Mouse (Mus musculus) small intestine, adult 2 months (tissue): ENCODE measurements around the gene Klra2. TPM values are rescaled to one million over a fixed set of nuclear protein-coding genes. Genes with fewer than 3 reads are reported as not detected.

Experiments
- H3K27ac ChIP-seq: fragments of 200-500 bp; 2 replicates; pipeline ENCODE4 v1.5.1; 2012; ENCODE audit warnings: low read depth, low read length, control low read depth, inconsistent platforms; ENCODE audit not compliant: insufficient read depth
- H3K27me3 ChIP-seq: fragments of 200-500 bp; 2 replicates; pipeline ENCODE4 v1.6.1; 2012; ENCODE audit warnings: mild to moderate bottlenecking, moderate library complexity, low read length, inconsistent platforms; ENCODE audit not compliant: control insufficient read depth, insufficient read depth
- H3K36me3 ChIP-seq: fragments of 200-500 bp; 2 replicates; pipeline ENCODE4 v1.6.1; 2012; ENCODE audit warnings: mild to moderate bottlenecking, low read length, control low read depth, inconsistent platforms; ENCODE audit not compliant: control insufficient read depth, insufficient read depth
- H3K4me1 ChIP-seq: fragments of 200-500 bp; 2 replicates; pipeline ENCODE4 v1.6.1; 2012; ENCODE audit warnings: low read length, inconsistent platforms, mixed read lengths; ENCODE audit not compliant: control insufficient read depth, insufficient read depth, insufficient read length
- H3K4me3 ChIP-seq: fragments of 200-500 bp; 2 replicates; pipeline ENCODE4 v1.5.1; 2012; ENCODE audit warnings: low read depth, mild to moderate bottlenecking, control low read depth, inconsistent platforms, low read length, moderate library complexity
- CTCF ChIP-seq: fragments of 200-500 bp; IDR thresholded peaks from 2 replicates; pipeline ENCODE4 v1.5.1; 2012; ENCODE audit warnings: low read depth, mild to moderate bottlenecking, control low read depth, inconsistent platforms, low read length, moderate library complexity, mixed read lengths; ENCODE audit not compliant: insufficient replicate concordance, insufficient read length; ENCODE audit errors: extremely low read depth
- POLR2A ChIP-seq: fragments of 200-500 bp; IDR thresholded peaks from 2 replicates; pipeline ENCODE4 v1.6.1; 2012; ENCODE audit warnings: low read depth, mild to moderate bottlenecking, control low read depth, inconsistent platforms, low read length, moderate library complexity
- WGBS: fragments of 180-500 bp; shearing (Covaris S2); methylation state at CpG from one replicate; pipeline ENCODE4 v1.1.7; 2018; 5-methylcytosine and 5-hydroxymethylcytosine counted together
- polyA plus RNA-seq: library from polyadenylated mRNA; depleted of rRNA; stranded (reverse); fragments of >200 nt; gene quantifications from 2 replicates; pipeline ENCODE4 v1.2.3, GENCODE M21; 2012; rRNA removed

The Klra2 gene
- polyA plus RNA-seq, 1 experiment: 0.28 TPM

DNA sequence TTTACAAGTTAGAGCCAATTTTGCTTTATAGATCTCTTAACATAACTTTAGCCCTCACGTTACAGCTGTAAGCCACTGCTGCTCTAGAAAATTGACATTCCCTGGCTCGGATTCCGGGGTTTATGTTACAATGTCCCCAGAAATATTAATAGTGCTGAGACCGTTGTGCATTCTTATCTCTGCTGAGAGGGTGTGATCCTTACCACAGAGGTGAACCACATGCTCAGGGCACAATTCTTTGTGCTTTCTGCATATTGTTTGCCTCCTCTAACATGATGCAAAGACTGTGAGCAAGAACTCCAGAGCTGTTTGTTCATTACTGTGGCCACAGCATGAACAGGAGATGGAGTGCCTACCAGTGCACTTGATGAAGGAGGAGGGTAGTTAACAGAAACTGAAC lies 29.5 kb upstream of the Klra2 start:
- TF ChIP-seq CTCF (no peak), POLR2A (no peak)
- Histone ChIP-seq H3K4me3 (no peak overlapping the region), H3K36me3 (no peaks in the 10 kb centered on the region), H3K27me3 (no peaks in the 10 kb centered on the region), H3K4me1 (no peaks in the 10 kb centered on the region), H3K27ac (no peak overlapping the region)
- WGBS: 55% methylated on average over 4 of the region's 4 CpGs

GRCm38 (mm10) chr6:131272311-131272710 lies 25.1 kb upstream of the Klra2 start:
- no peak overlapping the region for H3K4me3 ChIP-seq
- 87% methylated on average over 1 of the region's 1 CpGs for WGBS
- H3K27ac ChIP-seq: no peak overlapping the region
- no peak for TF ChIP-seq POLR2A
- TF ChIP-seq CTCF: no peak
- H3K4me1 ChIP-seq: no peaks in the 10 kb centered on the region
- no peaks in the 10 kb centered on the region for H3K27me3 ChIP-seq
- no peaks in the 10 kb centered on the region for H3K36me3 ChIP-seq

DNA sequence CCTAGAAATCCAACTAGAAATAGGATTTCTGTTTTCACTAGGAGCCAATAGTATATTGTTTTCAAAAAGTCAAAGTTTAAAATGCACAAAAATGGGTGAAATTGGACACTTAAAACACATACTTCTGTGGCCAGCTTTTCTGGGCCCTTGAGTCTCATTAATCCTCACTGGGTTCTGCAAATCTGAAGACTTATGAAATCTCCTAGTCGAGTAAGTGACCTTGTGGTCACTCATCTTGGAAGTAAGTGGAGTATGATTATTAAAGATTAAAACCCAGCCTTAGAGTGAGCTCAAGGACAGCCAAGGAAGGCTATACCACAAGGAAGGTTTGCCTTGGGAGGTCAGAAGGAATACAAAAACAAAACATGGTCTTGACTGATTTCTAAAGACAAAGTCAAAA lies 23.1 kb upstream of the Klra2 start:
- Histone ChIP-seq H3K4me1 (no peaks in the 10 kb centered on the region), H3K27ac (no peak overlapping the region), H3K36me3 (no peaks in the 10 kb centered on the region), H3K4me3 (no peak overlapping the region), H3K27me3 (no peaks in the 10 kb centered on the region)
- TF ChIP-seq CTCF (no peak), POLR2A (no peak)
- WGBS: 45% methylated on average over 1 of the region's 1 CpGs

DNA sequence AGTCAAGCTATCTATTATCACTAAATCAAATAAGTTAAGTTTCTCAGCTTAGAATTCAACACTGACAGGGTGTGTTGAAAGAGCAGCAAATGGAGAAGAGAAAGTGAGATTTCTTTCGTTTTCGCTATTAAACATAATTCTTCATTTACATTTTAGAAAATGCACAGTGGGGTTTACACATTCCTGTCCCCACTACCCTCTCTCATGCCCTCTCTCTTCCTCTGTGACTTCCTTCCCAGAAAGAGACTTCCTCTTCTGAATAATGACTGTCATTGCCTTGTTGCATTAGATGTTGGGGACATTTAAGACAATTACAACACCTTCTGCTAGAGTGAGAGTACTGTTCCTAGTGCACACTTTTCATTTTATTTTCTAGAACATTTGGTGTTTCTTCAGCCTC lies 22.4 kb upstream of the Klra2 start:
- WGBS: 86% methylated on average over 2 of the region's 2 CpGs

DNA sequence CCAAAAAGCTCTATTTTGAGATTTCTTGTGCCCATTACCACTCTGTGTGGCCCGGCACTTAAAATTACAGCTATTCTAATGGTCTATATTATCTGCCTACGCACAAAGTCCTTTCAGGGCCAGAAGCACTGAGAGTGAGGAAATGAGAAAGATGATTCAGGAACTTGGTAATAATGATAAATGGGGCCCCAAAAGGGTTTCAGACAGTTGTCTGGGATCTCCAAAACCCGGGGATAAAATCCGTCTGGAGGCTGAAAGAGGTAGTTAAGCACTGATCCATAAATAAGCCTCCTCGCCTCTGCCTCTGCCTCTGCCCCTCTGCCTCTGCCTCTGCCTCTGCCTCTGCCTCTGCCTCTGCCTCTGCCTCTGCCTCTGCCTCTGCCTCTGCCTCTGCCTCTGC lies 17.0 kb upstream of the Klra2 start:
- Histone ChIP-seq H3K27ac (no peak overlapping the region), H3K36me3 (no peaks in the 10 kb centered on the region), H3K4me1 (no peaks in the 10 kb centered on the region), H3K27me3 (no peaks in the 10 kb centered on the region), H3K4me3 (no peak overlapping the region)
- WGBS: 79% methylated on average over 5 of the region's 5 CpGs
- TF ChIP-seq CTCF (no peak), POLR2A (no peak)

More for the DNA sequence above, 22.4 kb upstream of the Klra2 start:
- Histone ChIP-seq H3K27me3 (no peaks in the 10 kb centered on the region), H3K27ac (no peak overlapping the region), H3K4me1 (no peaks in the 10 kb centered on the region), H3K36me3 (no peaks in the 10 kb centered on the region), H3K4me3 (no peak overlapping the region)
- TF ChIP-seq CTCF (no peak), POLR2A (no peak)

DNA sequence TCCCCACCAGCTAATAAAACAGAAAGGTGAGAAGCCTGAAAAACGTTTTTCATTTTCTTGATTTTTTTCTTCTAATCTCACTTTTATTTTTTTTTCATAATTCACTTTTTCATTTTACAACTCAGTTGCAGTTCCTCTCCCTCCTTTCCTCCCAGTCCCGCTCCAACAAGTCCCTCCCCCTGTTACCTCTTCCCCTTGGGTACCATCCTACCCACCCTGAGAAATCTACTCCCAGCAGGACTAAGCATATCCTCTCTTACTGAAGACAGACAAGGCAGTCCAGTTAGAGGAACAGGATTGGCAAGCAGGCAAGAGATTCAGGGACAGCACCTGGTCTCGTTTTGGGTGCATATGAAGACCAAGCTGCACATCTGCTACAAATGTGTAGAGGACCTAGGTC lies 15.6 kb upstream of the Klra2 start:
- Histone ChIP-seq H3K36me3 (no peaks in the 10 kb centered on the region), H3K4me1 (no peaks in the 10 kb centered on the region), H3K4me3 (no peak overlapping the region), H3K27ac (no peak overlapping the region), H3K27me3 (no peaks in the 10 kb centered on the region)
- TF ChIP-seq POLR2A (no peak), CTCF (no peak)
- WGBS: 50% methylated on average over 3 of the region's 3 CpGs

DNA sequence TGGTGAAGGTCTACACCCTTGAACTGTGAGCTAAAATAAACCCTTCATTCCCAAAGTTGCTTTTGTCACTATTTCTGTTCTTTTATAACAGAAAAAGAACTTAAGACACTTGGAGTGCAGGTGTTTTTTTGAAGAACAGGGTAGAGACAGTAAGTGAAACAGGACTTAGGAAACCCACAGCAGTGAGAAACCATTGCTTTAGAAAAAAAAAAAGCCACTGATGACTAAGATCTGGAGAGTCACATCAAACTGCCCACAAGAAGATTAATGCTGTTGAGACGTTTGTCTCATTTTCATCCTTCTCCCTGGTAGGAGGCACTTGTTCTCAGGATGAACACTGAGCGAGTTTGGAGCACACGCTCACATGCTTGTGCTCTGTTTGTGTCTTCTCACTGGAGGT lies 14.8 kb upstream of the Klra2 start:
- WGBS: 70% methylated on average over 3 of the region's 3 CpGs
- H3K27me3 ChIP-seq: no peaks in the 10 kb centered on the region
- no peak overlapping the region for H3K4me3 ChIP-seq
- H3K36me3 ChIP-seq: no peaks in the 10 kb centered on the region
- TF ChIP-seq CTCF (no peak), POLR2A (no peak)
- no peaks in the 10 kb centered on the region for H3K4me1 ChIP-seq
- H3K27ac ChIP-seq: no peak overlapping the region

DNA sequence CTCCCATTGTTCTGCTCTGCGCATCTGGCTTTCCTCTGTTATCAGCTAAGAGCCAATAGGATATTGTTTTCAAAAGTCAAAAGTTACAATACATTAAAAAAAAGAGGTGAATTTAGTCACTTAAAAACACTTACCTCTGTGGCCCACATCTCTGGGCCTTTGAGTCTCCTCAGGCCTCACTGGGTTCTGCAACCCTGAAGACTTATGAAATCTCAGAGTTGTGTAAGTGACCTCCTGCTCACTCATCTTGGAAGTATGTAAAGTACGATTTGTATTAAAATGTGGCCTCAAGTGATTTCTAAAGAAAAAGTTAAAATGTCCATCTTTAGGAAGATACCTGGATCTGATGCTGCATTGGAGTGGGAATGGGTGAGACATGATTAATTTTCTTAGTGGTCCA lies 2.1 kb downstream of the Klra2 start:
- 77% methylated on average over 2 of the region's 2 CpGs for WGBS
- no peak overlapping the region for H3K27ac ChIP-seq
- no peaks in the 10 kb centered on the region for H3K36me3 ChIP-seq
- H3K4me3 ChIP-seq: no peak overlapping the region
- no peaks in the 10 kb centered on the region for H3K4me1 ChIP-seq
- H3K27me3 ChIP-seq: no peaks in the 10 kb centered on the region
- no peak for TF ChIP-seq CTCF
- TF ChIP-seq POLR2A: no peak

Other genes starting within 250 kb of the Klra2 start
- gene Magohb, start 45.9 kb upstream of the Klra2 start, polyA plus RNA-seq: 0.30 and 0.34 TPM in 2 replicates
- gene Styk1, start 106.2 kb upstream of the Klra2 start, polyA plus RNA-seq: 10.4 and 33.0 TPM in 2 replicates
- gene Ybx3, start 141.1 kb upstream of the Klra2 start, polyA plus RNA-seq: 67.2 and 132 TPM in 2 replicates
- not detected in 2 replicates for gene 5430401F13Rik, start 239.0 kb upstream of the Klra2 start, polyA plus RNA-seq
- not detected in 2 replicates for gene Gm6619, start 239.0 kb upstream of the Klra2 start, polyA plus RNA-seq